ENCODE assay signal across 8 mouse cellular contexts in genomic region chr19:7066828-7067342, GRCm38 (mm10). TPM values are rescaled to one million over a fixed set of nuclear protein-coding genes. Genes with fewer than 3 reads are reported as not detected.
DNase-seq lines count a peak whose midpoint lies in the region; ATAC-seq and TF ChIP-seq lines count a peak whose summit lies in the region.
"Had no signal": no experiment of that assay in that cellular context is flagged by ENCODE, and none has a peak within 500 bp of the region (broad histone marks: within the 10 kb centered on the region; RNA-seq: fewer than 3 reads in every experiment).

No protein-coding gene starts in this region.

- TF ChIP-seq EP300 in liver, embryonic 14.5 days (IDR thresholded peaks at IDR 0.05; ENCODE audit: low read depth) = no peak

- no peaks in the 10 kb centered on the region for H3K36me3 ChIP-seq in kidney, embryonic 16.5 days (ENCODE audit: insufficient read depth, low read length)
- no peaks in the 10 kb centered on the region for H3K36me3 ChIP-seq in embryonic facial prominence, embryonic 14.5 days (ENCODE audit: control insufficient read depth, insufficient read depth, low read length)
- H3K36me3 ChIP-seq in liver, embryonic 14.5 days (replicated peaks; ENCODE audit: control insufficient read depth, insufficient read depth, low read depth) = no peaks in the 10 kb centered on the region

- H3K4me1 ChIP-seq in kidney, embryonic 16.5 days (ENCODE audit: insufficient read depth, low read length) = peaks cover 57% of the 10 kb centered on the region
- peaks cover 12% of the 10 kb centered on the region for H3K4me1 ChIP-seq in bone marrow macrophage, adult 2 months (ENCODE audit: control insufficient read depth, insufficient read depth, low read length)
- peaks cover 39% of the 10 kb centered on the region for H3K4me1 ChIP-seq in embryonic facial prominence, embryonic 14.5 days (ENCODE audit: control insufficient read depth, insufficient read depth, low read length)
- H3K4me1 ChIP-seq in liver, embryonic 14.5 days (replicated peaks; ENCODE audit: control insufficient read depth in 2 of 2, insufficient read depth in 2 of 2, low read length in 1 of 2) = peaks cover 11 to 16% of the 10 kb centered on the region in 2 experiments

- 26% methylated on average over 8 of the region's 8 CpGs for WGBS in kidney, embryonic 16.5 days
- WGBS in embryonic facial prominence, embryonic 14.5 days = 32% methylated on average over 7 of the region's 8 CpGs
- 18% methylated on average over 8 of the region's 8 CpGs for WGBS in liver, embryonic 14.5 days (ENCODE audit: insufficient replicate concordance)

- no peak for TF ChIP-seq POLR2A in bone marrow macrophage, adult 2 months (IDR thresholded peaks at IDR 0.05; ENCODE audit: borderline replicate concordance, low read depth, low read length)

- no peaks in the 10 kb centered on the region for H3K9me3 ChIP-seq in kidney, embryonic 16.5 days (ENCODE audit: low read length)
- no peaks in the 10 kb centered on the region for H3K9me3 ChIP-seq in embryonic facial prominence, embryonic 14.5 days (ENCODE audit: control insufficient read depth, low read length)
- H3K9me3 ChIP-seq in liver, embryonic 14.5 days (ENCODE audit: control insufficient read depth, low read length) = no peaks in the 10 kb centered on the region

- H3K4me2 ChIP-seq in kidney, embryonic 16.5 days (replicated peaks; ENCODE audit: low read depth, low read length) = peak overlapping the region; percentile 17; the same call in 1 of the 2 replicates
- H3K4me2 ChIP-seq in embryonic facial prominence, embryonic 14.5 days (ENCODE audit: low read depth, low read length) = peak overlapping the region; percentile 29
- H3K4me2 ChIP-seq in liver, embryonic 14.5 days (ENCODE audit: low read depth) = peak overlapping the region; percentile 59

- H3K4me3 ChIP-seq in kidney, embryonic 16.5 days (ENCODE audit: low read length) = no peak overlapping the region
- no peak overlapping the region for H3K4me3 ChIP-seq in bone marrow macrophage, adult 2 months (ENCODE audit: insufficient read depth, low read length)
- H3K4me3 ChIP-seq in embryonic facial prominence, embryonic 14.5 days (ENCODE audit: low read depth, low read length) = no peak overlapping the region
- no peak overlapping the region for H3K4me3 ChIP-seq in liver, embryonic 14.5 days (ENCODE audit: insufficient read depth in 1 of 2, low read depth in 2 of 2, low read length in 2 of 2)

- ATAC-seq in kidney, embryonic 16.5 days (ENCODE audit: low FRiP score, low TSS enrichment) = no peak
- no peak for ATAC-seq in embryonic facial prominence, embryonic 14.5 days (ENCODE audit: low read depth)
- peak; percentile 50; the same call in 1 of the 2 replicates for ATAC-seq in liver, embryonic 14.5 days (ENCODE audit: insufficient read depth)
- ATAC-seq: Patski had no signal

- TF ChIP-seq CTCF in bone marrow macrophage, adult 2 months (IDR thresholded peaks at IDR 0.05; ENCODE audit: low read depth, low read length) = no peak
- no peak for TF ChIP-seq CTCF in liver, embryonic 14.5 days (IDR thresholded peaks at IDR 0.05; ENCODE audit: low read depth)

- H3K27ac ChIP-seq in kidney, embryonic 16.5 days (ENCODE audit: low read length) = 0 out of 2 replicates have a peak overlapping the region, but pooled peaks have one; percentile 40
- H3K27ac ChIP-seq in bone marrow macrophage, adult 2 months (ENCODE audit: insufficient read depth, low read depth, low read length) = 0 out of 2 replicates have a peak overlapping the region, but pooled peaks have one; percentile 4
- peak overlapping the region; percentile 34; the same call in 1 of the 2 replicates for H3K27ac ChIP-seq in embryonic facial prominence, embryonic 14.5 days (replicated peaks; ENCODE audit: low read depth, low read length)
- H3K27ac ChIP-seq in liver, embryonic 14.5 days = peak overlapping the region; percentile 34

- no peak overlapping the region for H3K9ac ChIP-seq in kidney, embryonic 16.5 days (replicated peaks; ENCODE audit: low read length)
- peak overlapping the region; percentile 40; the same call in 1 of the 2 replicates for H3K9ac ChIP-seq in embryonic facial prominence, embryonic 14.5 days (ENCODE audit: low read depth, low read length)
- H3K9ac ChIP-seq in liver, embryonic 14.5 days (replicated peaks) = no peak overlapping the region

- H3K27me3 ChIP-seq in kidney, embryonic 16.5 days (ENCODE audit: insufficient read depth, low read length) = 0 out of 2 replicates have a peak, but pooled peaks cover 10% of the 10 kb centered on the region
- no peaks in the 10 kb centered on the region for H3K27me3 ChIP-seq in embryonic facial prominence, embryonic 14.5 days (replicated peaks; ENCODE audit: control insufficient read depth, insufficient read depth, low read length)
- peaks cover 19% of the 10 kb centered on the region for H3K27me3 ChIP-seq in liver, embryonic 14.5 days (ENCODE audit: control insufficient read depth, insufficient read depth, low read length)
- H3K27me3 ChIP-seq: Patski had no signal

- no peak for DNase-seq in kidney, postnatal 36 days
- DNase-seq in embryonic facial prominence, embryonic 14.5 days (ENCODE audit: low spot score) = no peak
- no peak for DNase-seq in liver, embryonic 14.5 days (ENCODE audit: low read depth in 3 of 3, low spot score in 3 of 3)
- no peak for DNase-seq in natural killer cell, adult 2 months (ENCODE audit: low spot score in 2 of 2)
- no peak for DNase-seq in left cerebral cortex, adult 11 months (ENCODE audit: low spot score)

RNA-seq across cellular contexts. Expression of gene Macrod1, which starts 10.3 kb away (rescaled TPM):
- 15.6 and 16.4 TPM in 2 replicates for polyA plus RNA-seq in kidney, embryonic 16.5 days (2015; fragmentation: Nextera tagmentation; extraction: Ambion mirVana)
- 14.9 and 18.3 TPM in 2 replicates for polyA plus RNA-seq in bone marrow macrophage, adult 2 months (2012; ENCODE audit: insufficient read depth, insufficient read length, missing spikeins)
- polyA plus RNA-seq in embryonic facial prominence, embryonic 14.5 days (2014; fragmentation: Nextera tagmentation; extraction: Ambion mirVana) = 27.1 and 30.3 TPM in 2 replicates
- 4.5 TPM in 2 replicates for polyA plus RNA-seq in liver, embryonic 14.5 days (2012; rRNA removed)
- polyA plus RNA-seq in liver, embryonic 14.5 days (2014; fragmentation: Nextera tagmentation; extraction: Ambion mirVana) = 3.7 and 5.1 TPM in 2 replicates

RNA-seq across cellular contexts. Expression of gene Stip1, which starts 27.1 kb away (rescaled TPM):
- polyA plus RNA-seq in kidney, embryonic 16.5 days (2015; fragmentation: Nextera tagmentation; extraction: Ambion mirVana) = 305 and 314 TPM in 2 replicates
- polyA plus RNA-seq in bone marrow macrophage, adult 2 months (2012; ENCODE audit: insufficient read depth, insufficient read length, missing spikeins) = 54.7 and 56.2 TPM in 2 replicates
- 216 and 228 TPM in 2 replicates for polyA plus RNA-seq in embryonic facial prominence, embryonic 14.5 days (2014; fragmentation: Nextera tagmentation; extraction: Ambion mirVana)
- 56.2 and 86.2 TPM in 2 replicates for polyA plus RNA-seq in liver, embryonic 14.5 days (2012; rRNA removed)
- polyA plus RNA-seq in liver, embryonic 14.5 days (2014; fragmentation: Nextera tagmentation; extraction: Ambion mirVana) = 113 and 122 TPM in 2 replicates

RNA-seq across cellular contexts. Expression of gene Flrt1, which starts 38.6 kb away (rescaled TPM):
- polyA plus RNA-seq in kidney, embryonic 16.5 days (2015; fragmentation: Nextera tagmentation; extraction: Ambion mirVana) = 5.4 and 6.8 TPM in 2 replicates
- not detected in 2 replicates for polyA plus RNA-seq in bone marrow macrophage, adult 2 months (2012; ENCODE audit: insufficient read depth, insufficient read length, missing spikeins)
- polyA plus RNA-seq in embryonic facial prominence, embryonic 14.5 days (2014; fragmentation: Nextera tagmentation; extraction: Ambion mirVana) = 10.4 and 10.5 TPM in 2 replicates
- polyA plus RNA-seq in liver, embryonic 14.5 days (2012; rRNA removed) = 0.01 and 0.02 TPM in 2 replicates
- polyA plus RNA-seq in liver, embryonic 14.5 days (2014; fragmentation: Nextera tagmentation; extraction: Ambion mirVana) = 0.08 and 0.09 TPM in 2 replicates

RNA-seq across cellular contexts. Expression of gene Fermt3, which starts 47.6 kb away (rescaled TPM):
- polyA plus RNA-seq in kidney, embryonic 16.5 days (2015; fragmentation: Nextera tagmentation; extraction: Ambion mirVana) = 5.7 and 6.4 TPM in 2 replicates
- polyA plus RNA-seq in bone marrow macrophage, adult 2 months (2012; ENCODE audit: insufficient read depth, insufficient read length, missing spikeins) = 179 and 190 TPM in 2 replicates
- polyA plus RNA-seq in embryonic facial prominence, embryonic 14.5 days (2014; fragmentation: Nextera tagmentation; extraction: Ambion mirVana) = 10.4 and 10.8 TPM in 2 replicates
- polyA plus RNA-seq in liver, embryonic 14.5 days (2012; rRNA removed) = 58.1 and 58.9 TPM in 2 replicates
- 72.2 and 78.4 TPM in 2 replicates for polyA plus RNA-seq in liver, embryonic 14.5 days (2014; fragmentation: Nextera tagmentation; extraction: Ambion mirVana)
